Mouse (Mus musculus): ENCODE results near the gene Agk.
A peak's percentile ranks its signal among the peaks of the same experiment; 100 is the strongest.

The Agk gene

GRCm38 (mm10) chr6:40431356-40431755 lies 106.4 kb downstream of the Agk start:
- H3K4me1 ChIP-seq (replicated peaks; ENCODE audit: low read depth, low read length) = peaks cover 10% of the 10 kb centered on the region
- TF ChIP-seq NANOG (IDR thresholded peaks at IDR 0.05; ENCODE audit: borderline replicate concordance, low read length) (no peak), POU5F1 (IDR thresholded peaks at IDR 0.05; ENCODE audit: borderline replicate concordance, low read length) (no peak), CTCF (conservative IDR thresholded peaks at IDR 0.05; ENCODE audit: low read length) (no peak)
- H3K4me3 ChIP-seq (replicated peaks; ENCODE audit: low read length) = no peak overlapping the region
- no peaks in the 10 kb centered on the region for H3K36me3 ChIP-seq (ENCODE audit: insufficient read depth, low read length)
- H3K27me3 ChIP-seq (ENCODE audit: insufficient read depth, low read length) = peaks cover 37% of the 10 kb centered on the region
- no peaks in the 10 kb centered on the region for H3K9me3 ChIP-seq (ENCODE audit: low read length)

- Histone ChIP-seq H3K4me1 (replicated peaks; ENCODE audit: low read depth, low read length) (peaks cover 10% of the 10 kb centered on the region), H3K36me3 (ENCODE audit: insufficient read depth, low read length) (no peaks in the 10 kb centered on the region), H3K4me3 (replicated peaks; ENCODE audit: low read length) (no peak overlapping the region)
Measured at GRCm38 (mm10) chr6:40431812-40432211, 106.8 kb downstream of the Agk start.

GRCm38 (mm10) chr6:40432346-40433275 lies 107.6 kb downstream of the Agk start:
- TF ChIP-seq NANOG (IDR thresholded peaks at IDR 0.05; ENCODE audit: borderline replicate concordance, low read length) (no peak), POU5F1 (IDR thresholded peaks at IDR 0.05; ENCODE audit: borderline replicate concordance, low read length) (no peak), CTCF (conservative IDR thresholded peaks at IDR 0.05; ENCODE audit: low read length) (no peak)
- peaks cover 48% of the 10 kb centered on the region for H3K27me3 ChIP-seq (ENCODE audit: insufficient read depth, low read length)
- no peak overlapping the region for H3K4me3 ChIP-seq (replicated peaks; ENCODE audit: low read length)
- H3K9me3 ChIP-seq (ENCODE audit: low read length) = no peaks in the 10 kb centered on the region
- peaks cover 10% of the 10 kb centered on the region for H3K4me1 ChIP-seq (replicated peaks; ENCODE audit: low read depth, low read length)
- no peaks in the 10 kb centered on the region for H3K36me3 ChIP-seq (ENCODE audit: insufficient read depth, low read length)

More at GRCm38 (mm10) chr6:40431812-40432211, 106.8 kb downstream of the Agk start:
- H3K9me3 ChIP-seq (ENCODE audit: low read length) = no peaks in the 10 kb centered on the region
- TF ChIP-seq NANOG (IDR thresholded peaks at IDR 0.05; ENCODE audit: borderline replicate concordance, low read length) (no peak), POU5F1 (IDR thresholded peaks at IDR 0.05; ENCODE audit: borderline replicate concordance, low read length) (no peak), CTCF (conservative IDR thresholded peaks at IDR 0.05; ENCODE audit: low read length) (no peak)
- peaks cover 41% of the 10 kb centered on the region for H3K27me3 ChIP-seq (ENCODE audit: insufficient read depth, low read length)

- no peaks in the 10 kb centered on the region for H3K9me3 ChIP-seq (ENCODE audit: low read length)
- H3K36me3 ChIP-seq (ENCODE audit: insufficient read depth, low read length) = no peaks in the 10 kb centered on the region
- peaks cover 10% of the 10 kb centered on the region for H3K4me1 ChIP-seq (replicated peaks; ENCODE audit: low read depth, low read length)
- no peak for TF ChIP-seq CTCF (conservative IDR thresholded peaks at IDR 0.05; ENCODE audit: low read length)
- TF ChIP-seq POU5F1 (IDR thresholded peaks at IDR 0.05; ENCODE audit: borderline replicate concordance, low read length) = no peak
- no peak; the same call in 1 of the 2 replicates for TF ChIP-seq NANOG (IDR thresholded peaks at IDR 0.05; ENCODE audit: borderline replicate concordance, low read length)
- peak overlapping the region; percentile 93 for H3K4me3 ChIP-seq (replicated peaks; ENCODE audit: low read length)
- peaks cover 65% of the 10 kb centered on the region for H3K27me3 ChIP-seq (ENCODE audit: insufficient read depth, low read length)
Measured at GRCm38 (mm10) chr6:40434697-40435096, 109.7 kb downstream of the Agk start.

GRCm38 (mm10) chr6:40435151-40436046 lies 110.4 kb downstream of the Agk start:
- peaks cover 70% of the 10 kb centered on the region for H3K27me3 ChIP-seq (ENCODE audit: insufficient read depth, low read length)
- TF ChIP-seq NANOG (IDR thresholded peaks at IDR 0.05; ENCODE audit: borderline replicate concordance, low read length) = no peak
- no peak for TF ChIP-seq CTCF (conservative IDR thresholded peaks at IDR 0.05; ENCODE audit: low read length)
- TF ChIP-seq POU5F1 (IDR thresholded peaks at IDR 0.05; ENCODE audit: borderline replicate concordance, low read length) = no peak
- H3K36me3 ChIP-seq (ENCODE audit: insufficient read depth, low read length) = no peaks in the 10 kb centered on the region
- no peaks in the 10 kb centered on the region for H3K9me3 ChIP-seq (ENCODE audit: low read length)
- peak overlapping the region; percentile 93 for H3K4me3 ChIP-seq (replicated peaks; ENCODE audit: low read length)
- peaks cover 10% of the 10 kb centered on the region for H3K4me1 ChIP-seq (replicated peaks; ENCODE audit: low read depth, low read length)

- Histone ChIP-seq H3K27me3 (ENCODE audit: insufficient read depth, low read length) (peaks cover 76% of the 10 kb centered on the region), H3K4me1 (replicated peaks; ENCODE audit: low read depth, low read length) (peaks cover 10% of the 10 kb centered on the region), H3K4me3 (replicated peaks; ENCODE audit: low read length) (peak within 1 kb of the TSS; percentile 93), H3K9me3 (ENCODE audit: low read length) (no peaks in the 10 kb centered on the region), H3K36me3 (ENCODE audit: insufficient read depth, low read length) (no peaks in the 10 kb centered on the region)
- TF ChIP-seq POU5F1 (IDR thresholded peaks at IDR 0.05; ENCODE audit: borderline replicate concordance, low read length) (no peak), NANOG (IDR thresholded peaks at IDR 0.05; ENCODE audit: borderline replicate concordance, low read length) (no peak), CTCF (conservative IDR thresholded peaks at IDR 0.05; ENCODE audit: low read length) (no peak)
Measured at GRCm38 (mm10) chr6:40436047-40436483, 111.1 kb downstream of the Agk start, which contains the start of gene E330009J07Rik. Gene E330009J07Rik, minus strand, starts transcription at chr6:40436135.

- TF ChIP-seq NANOG (IDR thresholded peaks at IDR 0.05; ENCODE audit: borderline replicate concordance, low read length) (no peak), CTCF (conservative IDR thresholded peaks at IDR 0.05; ENCODE audit: low read length) (no peak), POU5F1 (IDR thresholded peaks at IDR 0.05; ENCODE audit: borderline replicate concordance, low read length) (no peak)
- peaks cover 17% of the 10 kb centered on the region for H3K4me1 ChIP-seq (replicated peaks; ENCODE audit: low read depth, low read length)
- no peaks in the 10 kb centered on the region for H3K36me3 ChIP-seq (ENCODE audit: insufficient read depth, low read length)
- H3K27me3 ChIP-seq (ENCODE audit: insufficient read depth, low read length) = peaks cover 66% of the 10 kb centered on the region
- H3K9me3 ChIP-seq (ENCODE audit: low read length) = peaks cover 7% of the 10 kb centered on the region; the same call in 1 of the 2 replicates
- no peak within 1 kb of the TSS for H3K4me3 ChIP-seq (replicated peaks; ENCODE audit: low read length)
Measured at GRCm38 (mm10) chr6:40438936-40439335, 114.0 kb downstream of the Agk start, which contains the start of gene Wee2. Gene Wee2, plus strand, starts transcription at chr6:40439088.
